Mouse (Mus musculus) ES-Bruce4 (cell line): ENCODE data around the gene Btbd7.

ENCODE experiments used
- CTCF ChIP-seq: IDR thresholded peaks from one replicate; pipeline ENCODE4 v1.8.1; 2011; ENCODE audit warnings: low read depth, low read length
- EP300 ChIP-seq: IDR thresholded peaks from 2 replicates; pipeline ENCODE4 v1.6.1; 2011; ENCODE audit warnings: low read depth, low read length; ENCODE audit not compliant: insufficient read depth
- POLR2A ChIP-seq: IDR thresholded peaks from one replicate; pipeline ENCODE4 v1.8.1; 2011; ENCODE audit warnings: low read length; ENCODE audit not compliant: insufficient read depth

GRCm38 (mm10) chr12:102832746-102833300, 45.4 kb downstream of the Btbd7 start:
- TF ChIP-seq POLR2A, result no peak
- TF ChIP-seq EP300, result no peak
- no peak for TF ChIP-seq CTCF
